Mouse (Mus musculus) hindbrain, embryonic 15.5 days (tissue): ENCODE data around the gene Mtnr1b. TPM values are rescaled to one million over a fixed set of nuclear protein-coding genes. Genes with fewer than 3 reads are reported as not detected.

Source experiments
- ATAC-seq: fragments of 200-750 bp; cut with Nextera tagmentation; 2 replicates; pipeline ENCODE4 v1.8.0; 2017; ENCODE audit warnings: low read depth, moderate number of reproducible peaks, moderate TSS enrichment; ENCODE audit not compliant: low FRiP score
- H3K27ac ChIP-seq: fragments of 300-500 bp; sonication (generic); replicated peaks from 2 replicates; pipeline ENCODE4 v1.5.1; 2015; ENCODE audit warnings: mild to moderate bottlenecking, inconsistent platforms
- H3K27me3 ChIP-seq: fragments of 300-500 bp; sonication (generic); 2 replicates; pipeline ENCODE4 v1.6.1; 2015; ENCODE audit warnings: control low read depth, inconsistent platforms
- H3K36me3 ChIP-seq: fragments of 300-500 bp; sonication (generic); 2 replicates; pipeline ENCODE4 v1.6.1; 2015; ENCODE audit warnings: control low read depth, inconsistent platforms
- H3K4me1 ChIP-seq: fragments of 300-500 bp; sonication (generic); replicated peaks from 2 replicates; pipeline ENCODE4 v1.6.1; 2015; ENCODE audit warnings: control low read depth, inconsistent platforms
- H3K4me2 ChIP-seq: fragments of 300-500 bp; sonication (generic); 2 replicates; pipeline ENCODE4 v1.6.1; 2015; ENCODE audit warnings: moderate library complexity, mild to moderate bottlenecking, inconsistent platforms
- H3K4me3 ChIP-seq: fragments of 300-500 bp; sonication (generic); 2 replicates; pipeline ENCODE4 v1.5.1; 2015; ENCODE audit warnings: mild to moderate bottlenecking, inconsistent platforms
- H3K9ac ChIP-seq: fragments of 300-500 bp; sonication (generic); 2 replicates; pipeline ENCODE4 v1.6.1; 2015; ENCODE audit warnings: inconsistent platforms
- H3K9me3 ChIP-seq: fragments of 300-500 bp; sonication (generic); 2 replicates; pipeline ENCODE4 v1.6.1; 2016; ENCODE audit warnings: control low read depth, inconsistent platforms
- WGBS: fragments of 180-500 bp; shearing (Covaris S2); methylation state at CpG from one replicate; pipeline ENCODE4 v1.1.7; 2015; 5-methylcytosine and 5-hydroxymethylcytosine counted together
- polyA plus RNA-seq: library from polyadenylated mRNA; unstranded; fragments of >200 nt; fragmentation: Nextera tagmentation; extraction: Ambion mirVana; gene quantifications from 2 replicates; pipeline ENCODE4 v1.2.1, GENCODE M21; 2015

Gene Mtnr1b
- not detected in 2 replicates for polyA plus RNA-seq

- 0 out of 2 replicates have a peak, but pooled peaks have one; percentile 27 for ATAC-seq
- Histone ChIP-seq H3K4me1 (no peaks in the 10 kb centered on the region), H3K27ac (no peak within 1 kb of the TSS), H3K4me2 (no peak within 1 kb of the TSS), H3K4me3 (no peak within 1 kb of the TSS), H3K27me3 (peaks cover 2% of the 10 kb centered on the region; the same call in 1 of the 2 replicates), H3K36me3 (no peaks in the 10 kb centered on the region), H3K9ac (no peak within 1 kb of the TSS), H3K9me3 (no peaks in the 10 kb centered on the region)
- whole genome bisulfite sequencing: 62% methylated on average over 19 of the region's 19 CpGs
Measured at GRCm38 (mm10) chr9:15874506-15875160, at the start of gene Mtnr1b. TSS of gene Mtnr1b (minus strand) at chr9:15874556.

DNA sequence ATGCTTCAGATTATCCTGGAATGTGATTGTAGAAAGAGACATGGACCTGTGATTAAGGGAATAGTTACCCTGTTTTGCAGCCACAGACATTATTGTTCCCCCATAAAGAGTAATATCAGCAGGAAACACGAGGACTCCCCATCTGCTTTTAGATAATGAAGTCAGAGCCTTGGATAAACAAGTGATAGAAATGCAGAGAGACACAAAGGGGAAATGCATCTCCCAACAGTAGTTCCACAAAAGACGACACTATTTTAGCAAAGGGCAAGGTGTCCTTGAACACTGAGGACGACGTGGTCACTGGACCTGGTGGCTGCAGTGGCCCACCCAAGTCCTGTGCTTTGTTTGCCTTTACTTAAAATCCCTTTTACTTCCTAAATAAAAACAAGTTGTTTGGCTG is 45.9 kb upstream of the Mtnr1b start:
- WGBS: 68% methylated on average over 4 of the region's 4 CpGs
- H3K4me2 ChIP-seq: no peak overlapping the region
- no peaks in the 10 kb centered on the region for H3K27me3 ChIP-seq
- no peaks in the 10 kb centered on the region; the same call in 1 of the 2 replicates for H3K4me1 ChIP-seq
- no peak overlapping the region for H3K27ac ChIP-seq
- no peak overlapping the region for H3K9ac ChIP-seq
- H3K4me3 ChIP-seq: no peak overlapping the region
- H3K36me3 ChIP-seq: no peaks in the 10 kb centered on the region; the same call in 1 of the 2 replicates
- ATAC-seq: no peak
- H3K9me3 ChIP-seq: no peaks in the 10 kb centered on the region

DNA sequence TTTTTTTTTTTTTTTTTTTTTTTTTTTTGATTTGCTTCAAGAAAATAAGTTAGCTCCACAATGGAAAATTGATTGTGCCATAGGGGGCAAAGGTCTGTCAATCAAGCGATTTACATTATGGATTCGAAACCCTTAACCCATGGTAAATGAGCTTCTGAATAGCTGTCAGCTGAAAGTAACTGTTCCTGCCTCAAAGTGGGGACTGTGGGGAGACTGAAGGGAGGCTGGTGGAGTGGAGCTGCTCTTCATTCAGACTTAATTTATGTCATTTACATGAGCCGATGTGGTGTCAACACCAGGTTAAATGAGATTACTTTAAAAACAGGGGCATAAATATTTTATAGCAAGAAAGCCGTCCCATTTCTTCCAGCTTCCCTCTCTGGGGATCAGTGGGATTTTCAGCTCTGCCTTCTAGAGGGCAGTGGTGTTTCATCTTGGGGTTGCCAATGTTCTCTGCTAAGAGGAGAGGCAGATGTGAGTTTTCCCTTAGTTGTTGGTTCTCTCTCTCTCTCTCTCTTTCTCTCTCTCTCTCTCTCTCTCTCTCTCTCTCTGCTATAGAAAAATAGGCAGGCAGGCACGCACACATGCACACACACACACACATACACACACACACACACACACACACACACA is 45.1 kb upstream of the Mtnr1b start:
- Histone ChIP-seq H3K4me3 (no peak overlapping the region), H3K4me2 (no peak overlapping the region), H3K4me1 (no peaks in the 10 kb centered on the region; the same call in 1 of the 2 replicates), H3K36me3 (no peaks in the 10 kb centered on the region; the same call in 1 of the 2 replicates), H3K27ac (no peak overlapping the region), H3K27me3 (no peaks in the 10 kb centered on the region), H3K9ac (no peak overlapping the region), H3K9me3 (no peaks in the 10 kb centered on the region)
- 47% methylated on average over 4 of the region's 5 CpGs for WGBS
- no peak for ATAC-seq

GRCm38 (mm10) chr9:15916600-15916999 is 42.2 kb upstream of the Mtnr1b start:
- no peak overlapping the region for H3K4me2 ChIP-seq
- no peak overlapping the region for H3K4me3 ChIP-seq
- H3K27ac ChIP-seq: no peak overlapping the region
- no peak overlapping the region for H3K9ac ChIP-seq
- H3K9me3 ChIP-seq: no peaks in the 10 kb centered on the region
- H3K27me3 ChIP-seq: no peaks in the 10 kb centered on the region
- H3K36me3 ChIP-seq: no peaks in the 10 kb centered on the region; the same call in 1 of the 2 replicates
- H3K4me1 ChIP-seq: no peaks in the 10 kb centered on the region; the same call in 1 of the 2 replicates
- ATAC-seq: no peak

DNA sequence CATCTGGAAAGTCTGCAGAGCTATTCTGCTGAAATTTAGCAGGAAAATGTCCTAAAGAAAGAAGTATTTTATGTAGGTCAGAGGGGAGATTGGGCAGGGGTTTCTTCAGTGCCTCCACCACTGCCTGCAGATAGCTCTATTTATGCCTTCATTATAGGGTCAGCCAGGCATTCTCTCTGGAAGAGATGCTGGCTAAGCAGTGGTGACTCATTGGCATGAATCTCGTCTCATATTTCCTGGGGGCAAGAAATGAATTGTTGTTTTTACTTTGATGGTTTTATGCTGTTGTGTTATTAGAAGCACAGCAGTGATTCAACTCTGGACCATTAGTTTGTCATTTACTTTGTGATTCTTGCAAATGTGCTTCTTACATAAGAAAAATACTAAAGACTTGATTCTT is 38.4 kb upstream of the Mtnr1b start:
- no peak for ATAC-seq

DNA sequence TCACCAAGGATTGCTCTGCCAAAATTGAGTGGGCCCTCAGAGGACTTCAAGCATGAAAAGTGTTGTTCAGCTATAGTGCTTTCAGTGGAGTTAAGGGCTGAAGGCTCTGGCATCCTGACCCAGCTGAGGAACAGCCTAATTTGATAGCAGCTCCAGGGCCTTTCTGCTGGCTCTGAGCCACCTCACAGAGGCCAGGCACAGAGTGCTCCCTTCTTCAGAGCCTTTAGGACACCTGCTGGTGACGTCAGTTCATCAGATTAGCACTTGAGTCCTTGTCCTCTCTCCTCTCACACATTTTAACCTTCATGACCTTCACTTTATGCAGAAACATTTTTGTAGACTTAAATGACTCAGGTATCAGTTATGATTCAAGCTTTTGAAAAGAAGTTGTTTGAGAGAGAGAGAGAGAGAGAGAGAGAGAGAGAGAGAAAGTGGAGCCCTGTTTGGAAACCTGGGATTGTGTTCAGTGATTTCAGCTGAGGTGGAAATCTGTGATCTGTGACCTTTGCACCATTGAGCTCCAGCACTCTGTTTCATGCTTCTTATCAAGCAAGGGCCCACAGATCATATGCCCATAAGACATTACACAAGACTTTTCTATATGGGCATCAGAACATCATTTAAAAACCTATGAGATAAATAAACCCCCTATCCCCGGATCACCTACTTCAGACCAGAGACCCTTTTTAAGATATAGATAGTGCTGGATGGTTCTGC is 35.2 kb upstream of the Mtnr1b start:
- no peaks in the 10 kb centered on the region for H3K36me3 ChIP-seq
- H3K4me3 ChIP-seq: no peak overlapping the region
- no peak overlapping the region for H3K4me2 ChIP-seq
- H3K9ac ChIP-seq: no peak overlapping the region
- 60% methylated on average over 2 of the region's 2 CpGs for WGBS
- no peak for ATAC-seq
- H3K4me1 ChIP-seq: peaks cover under 1% of the 10 kb centered on the region; the same call in 1 of the 2 replicates
- H3K9me3 ChIP-seq: no peaks in the 10 kb centered on the region
- no peak overlapping the region for H3K27ac ChIP-seq
- no peaks in the 10 kb centered on the region for H3K27me3 ChIP-seq

More for the DNA sequence above, 38.4 kb upstream of the Mtnr1b start:
- Histone ChIP-seq H3K4me2 (no peak overlapping the region), H3K27ac (no peak overlapping the region), H3K27me3 (no peaks in the 10 kb centered on the region), H3K9ac (no peak overlapping the region), H3K4me1 (no peaks in the 10 kb centered on the region), H3K36me3 (no peaks in the 10 kb centered on the region; the same call in 1 of the 2 replicates), H3K4me3 (no peak overlapping the region), H3K9me3 (no peaks in the 10 kb centered on the region)
- WGBS: 64% methylated on average over 1 of the region's 1 CpGs

GRCm38 (mm10) chr9:15903948-15904750 is 29.8 kb upstream of the Mtnr1b start:
- Histone ChIP-seq H3K9ac (no peak overlapping the region), H3K9me3 (no peaks in the 10 kb centered on the region), H3K4me3 (no peak overlapping the region), H3K27me3 (no peaks in the 10 kb centered on the region), H3K36me3 (no peaks in the 10 kb centered on the region), H3K4me2 (peak overlapping the region; percentile 15; the same call in 1 of the 2 replicates), H3K4me1 (peaks cover 7% of the 10 kb centered on the region; the same call in 1 of the 2 replicates), H3K27ac (peak overlapping the region; percentile 14; the same call in 1 of the 2 replicates)
- 20% methylated on average over 9 of the region's 9 CpGs for WGBS
- peak; percentile 70 for ATAC-seq

- WGBS: 38% methylated on average over 2 of the region's 2 CpGs
- Histone ChIP-seq H3K27ac (no peak overlapping the region), H3K27me3 (no peaks in the 10 kb centered on the region), H3K4me3 (no peak overlapping the region), H3K4me1 (no peaks in the 10 kb centered on the region), H3K36me3 (no peaks in the 10 kb centered on the region), H3K9ac (no peak overlapping the region), H3K4me2 (no peak overlapping the region), H3K9me3 (no peaks in the 10 kb centered on the region)
- peak; percentile 45; the same call in 1 of the 2 replicates for ATAC-seq
Measured at GRCm38 (mm10) chr9:15898112-15898511, 23.8 kb upstream of the Mtnr1b start.

GRCm38 (mm10) chr9:15886756-15887155 is 12.4 kb upstream of the Mtnr1b start:
- Histone ChIP-seq H3K27me3 (no peaks in the 10 kb centered on the region), H3K27ac (no peak overlapping the region), H3K4me2 (no peak overlapping the region), H3K36me3 (no peaks in the 10 kb centered on the region), H3K9ac (no peak overlapping the region), H3K4me3 (no peak overlapping the region), H3K9me3 (no peaks in the 10 kb centered on the region), H3K4me1 (no peaks in the 10 kb centered on the region)
- ATAC-seq: no peak
- WGBS: 64% methylated on average over 5 of the region's 5 CpGs

DNA sequence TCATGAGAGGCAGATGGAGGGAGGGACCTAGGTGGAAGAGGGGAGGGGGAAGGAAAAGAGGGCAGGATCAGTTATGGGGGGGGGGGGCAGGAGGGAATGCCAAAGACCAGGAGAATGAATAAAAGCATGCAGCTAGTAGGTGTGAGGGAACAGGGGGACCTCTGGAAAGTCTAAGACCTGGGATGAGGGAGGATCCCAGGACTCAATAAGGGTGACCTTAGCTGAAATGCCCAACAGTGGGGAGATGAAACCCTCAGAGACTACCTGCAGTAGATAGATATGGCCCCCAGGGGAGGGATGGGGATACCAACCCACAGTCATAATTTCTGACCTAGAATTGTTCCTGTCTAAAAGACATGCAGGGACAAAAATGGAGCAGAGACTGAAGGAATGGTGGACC is 6.4 kb upstream of the Mtnr1b start:
- ATAC-seq: no peak

GRCm38 (mm10) chr9:15880160-15880603 is 5.8 kb upstream of the Mtnr1b start:
- ATAC-seq: no peak
- no peak overlapping the region for H3K9ac ChIP-seq
- 0 out of 2 replicates have a peak overlapping the region, but pooled peaks have one; percentile 11 for H3K4me2 ChIP-seq
- WGBS: 21% methylated on average over 3 of the region's 3 CpGs
- H3K9me3 ChIP-seq: no peaks in the 10 kb centered on the region
- no peaks in the 10 kb centered on the region; the same call in 1 of the 2 replicates for H3K27me3 ChIP-seq
- H3K4me1 ChIP-seq: no peaks in the 10 kb centered on the region; the same call in 1 of the 2 replicates
- no peak overlapping the region for H3K27ac ChIP-seq
- no peaks in the 10 kb centered on the region for H3K36me3 ChIP-seq
- H3K4me3 ChIP-seq: no peak overlapping the region

More for the DNA sequence above, 6.4 kb upstream of the Mtnr1b start:
- H3K9me3 ChIP-seq: no peaks in the 10 kb centered on the region
- no peaks in the 10 kb centered on the region for H3K27me3 ChIP-seq
- no peak overlapping the region for H3K9ac ChIP-seq
- H3K4me1 ChIP-seq: no peaks in the 10 kb centered on the region; the same call in 1 of the 2 replicates
- no peak overlapping the region for H3K27ac ChIP-seq
- no peaks in the 10 kb centered on the region for H3K36me3 ChIP-seq
- H3K4me2 ChIP-seq: no peak overlapping the region
- H3K4me3 ChIP-seq: no peak overlapping the region
